Mouse (Mus musculus): ENCODE data around the gene Gpr162. TPM values are rescaled to one million over a fixed set of nuclear protein-coding genes. Genes with fewer than 3 reads are reported as not detected.

Gene Gpr162
- polyA plus RNA-seq, 1 experiment from 2014 or later = 40.0 TPM

- Histone ChIP-seq H3K4me3 (ENCODE audit: low read depth, low read length) (no peak overlapping the region), H3K36me3 (ENCODE audit: control insufficient read depth, insufficient read depth, low read length) (no peaks in the 10 kb centered on the region), H3K27me3 (ENCODE audit: control insufficient read depth, insufficient read depth, low read depth, low read length) (no peaks in the 10 kb centered on the region), H3K4me1 (ENCODE audit: control insufficient read depth, insufficient read depth, low read length) (no peaks in the 10 kb centered on the region), H3K9ac (ENCODE audit: low read depth, low read length) (no peak overlapping the region), H3K27ac (ENCODE audit: low read length) (no peak overlapping the region), H3K4me2 (ENCODE audit: low read length) (no peak overlapping the region), H3K9me3 (replicated peaks; ENCODE audit: control insufficient read depth, low read length, poor library complexity, severe bottlenecking) (no peaks in the 10 kb centered on the region)
- 75% methylated on average over 10 of the region's 10 CpGs for WGBS
- no peak for ATAC-seq
Measured at GRCm38 (mm10) chr6:124884714-124885500, 21.1 kb upstream of the Gpr162 start.

- H3K9me3 ChIP-seq (replicated peaks; ENCODE audit: control insufficient read depth, low read length, poor library complexity, severe bottlenecking) = no peaks in the 10 kb centered on the region
- H3K4me2 ChIP-seq (ENCODE audit: low read length) = no peak overlapping the region
- H3K4me1 ChIP-seq (ENCODE audit: control insufficient read depth, insufficient read depth, low read length) = no peaks in the 10 kb centered on the region
- H3K36me3 ChIP-seq (ENCODE audit: control insufficient read depth, insufficient read depth, low read length) = no peaks in the 10 kb centered on the region
- WGBS = 37% methylated on average over 6 of the region's 10 CpGs
- H3K4me3 ChIP-seq (ENCODE audit: low read depth, low read length) = no peak overlapping the region
- no peak overlapping the region for H3K9ac ChIP-seq (ENCODE audit: low read depth, low read length)
- H3K27ac ChIP-seq (ENCODE audit: low read length) = no peak overlapping the region; the same call in 1 of the 2 replicates
- no peak for ATAC-seq
- H3K27me3 ChIP-seq (ENCODE audit: control insufficient read depth, insufficient read depth, low read depth, low read length) = no peaks in the 10 kb centered on the region
Measured at GRCm38 (mm10) chr6:124883351-124883750, 19.6 kb upstream of the Gpr162 start.

DNA sequence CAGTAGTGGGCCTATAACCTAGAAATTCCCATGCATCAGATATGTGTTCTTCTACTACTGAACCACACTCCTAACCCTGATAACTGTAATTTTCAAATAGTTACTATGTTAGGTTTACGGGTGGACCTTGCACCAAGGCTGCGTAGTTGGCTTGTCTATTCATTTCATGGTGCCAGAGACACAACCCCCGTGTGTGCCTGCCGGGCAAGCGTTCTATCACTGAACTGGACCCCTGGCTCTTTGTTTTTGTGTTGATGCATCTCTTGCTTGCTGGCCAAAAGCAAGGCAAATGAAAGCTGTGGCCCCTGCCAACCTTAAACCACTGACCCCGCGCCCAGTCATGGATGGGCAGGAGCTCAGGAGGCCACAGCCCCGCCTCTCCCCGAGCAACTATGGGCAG is 18.0 kb upstream of the Gpr162 start:
- ATAC-seq = no peak

GRCm38 (mm10) chr6:124879390-124879789 is 15.6 kb upstream of the Gpr162 start:
- H3K4me3 ChIP-seq (ENCODE audit: low read depth, low read length) = no peak overlapping the region
- H3K9me3 ChIP-seq (replicated peaks; ENCODE audit: control insufficient read depth, low read length, poor library complexity, severe bottlenecking) = no peaks in the 10 kb centered on the region
- no peak for ATAC-seq
- no peaks in the 10 kb centered on the region for H3K36me3 ChIP-seq (ENCODE audit: control insufficient read depth, insufficient read depth, low read length)
- no peaks in the 10 kb centered on the region for H3K27me3 ChIP-seq (ENCODE audit: control insufficient read depth, insufficient read depth, low read depth, low read length)
- H3K4me2 ChIP-seq (ENCODE audit: low read length) = no peak overlapping the region
- no peaks in the 10 kb centered on the region for H3K4me1 ChIP-seq (ENCODE audit: control insufficient read depth, insufficient read depth, low read length)
- WGBS = 65% methylated on average over 6 of the region's 6 CpGs
- no peak overlapping the region for H3K9ac ChIP-seq (ENCODE audit: low read depth, low read length)
- no peak overlapping the region for H3K27ac ChIP-seq (ENCODE audit: low read length)

More for the DNA sequence above, 18.0 kb upstream of the Gpr162 start:
- Histone ChIP-seq H3K4me1 (ENCODE audit: control insufficient read depth, insufficient read depth, low read length) (no peaks in the 10 kb centered on the region), H3K36me3 (ENCODE audit: control insufficient read depth, insufficient read depth, low read length) (no peaks in the 10 kb centered on the region), H3K27me3 (ENCODE audit: control insufficient read depth, insufficient read depth, low read depth, low read length) (no peaks in the 10 kb centered on the region), H3K27ac (ENCODE audit: low read length) (no peak overlapping the region), H3K4me2 (ENCODE audit: low read length) (no peak overlapping the region), H3K4me3 (ENCODE audit: low read depth, low read length) (no peak overlapping the region), H3K9ac (ENCODE audit: low read depth, low read length) (no peak overlapping the region), H3K9me3 (replicated peaks; ENCODE audit: control insufficient read depth, low read length, poor library complexity, severe bottlenecking) (no peaks in the 10 kb centered on the region)
- WGBS = 88% methylated on average over 9 of the region's 9 CpGs

DNA sequence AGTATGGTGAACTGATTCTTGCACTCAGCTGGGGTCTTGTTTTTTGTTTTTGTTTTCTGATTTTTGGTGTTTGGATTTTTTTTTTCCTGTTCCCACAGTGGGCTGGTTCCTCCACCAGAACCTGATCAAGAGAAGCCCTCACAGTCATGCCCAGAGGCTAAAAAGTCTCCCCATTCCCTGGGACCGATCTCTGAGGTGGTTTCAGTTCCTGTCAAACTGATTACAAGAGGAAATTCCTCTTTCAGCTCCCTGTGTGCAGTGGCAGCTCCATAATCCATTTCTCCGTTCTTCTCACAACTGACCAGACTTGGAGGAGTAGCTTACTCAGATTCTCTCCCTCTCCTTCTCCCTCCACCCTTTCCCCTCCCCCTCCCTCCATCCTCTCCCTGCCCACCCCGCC is 10.6 kb upstream of the Gpr162 start:
- Histone ChIP-seq H3K4me3 (ENCODE audit: low read depth, low read length) (no peak overlapping the region), H3K27me3 (ENCODE audit: control insufficient read depth, insufficient read depth, low read depth, low read length) (no peaks in the 10 kb centered on the region), H3K4me1 (ENCODE audit: control insufficient read depth, insufficient read depth, low read length) (no peaks in the 10 kb centered on the region), H3K9ac (ENCODE audit: low read depth, low read length) (no peak overlapping the region), H3K36me3 (ENCODE audit: control insufficient read depth, insufficient read depth, low read length) (no peaks in the 10 kb centered on the region), H3K4me2 (ENCODE audit: low read length) (no peak overlapping the region), H3K27ac (ENCODE audit: low read length) (no peak overlapping the region), H3K9me3 (replicated peaks; ENCODE audit: control insufficient read depth, low read length, poor library complexity, severe bottlenecking) (no peaks in the 10 kb centered on the region)
- WGBS = 62% methylated on average over 2 of the region's 3 CpGs
- no peak for ATAC-seq

- WGBS = 49% methylated on average over 6 of the region's 7 CpGs
- Histone ChIP-seq H3K27ac (ENCODE audit: low read length) (no peak overlapping the region), H3K27me3 (ENCODE audit: control insufficient read depth, insufficient read depth, low read depth, low read length) (no peaks in the 10 kb centered on the region), H3K9me3 (replicated peaks; ENCODE audit: control insufficient read depth, low read length, poor library complexity, severe bottlenecking) (no peaks in the 10 kb centered on the region), H3K4me2 (ENCODE audit: low read length) (no peak overlapping the region), H3K36me3 (ENCODE audit: control insufficient read depth, insufficient read depth, low read length) (no peaks in the 10 kb centered on the region), H3K4me1 (ENCODE audit: control insufficient read depth, insufficient read depth, low read length) (peaks cover 26% of the 10 kb centered on the region), H3K9ac (ENCODE audit: low read depth, low read length) (peak overlapping the region; percentile 20; the same call in 1 of the 2 replicates), H3K4me3 (ENCODE audit: low read depth, low read length) (no peak overlapping the region)
- no peak for ATAC-seq
Measured at GRCm38 (mm10) chr6:124866560-124866959, 2.8 kb upstream of the Gpr162 start.

GRCm38 (mm10) chr6:124865766-124866362 is 2.1 kb upstream of the Gpr162 start:
- 51% methylated on average over 18 of the region's 18 CpGs for WGBS
- Histone ChIP-seq H3K9me3 (replicated peaks; ENCODE audit: control insufficient read depth, low read length, poor library complexity, severe bottlenecking) (no peaks in the 10 kb centered on the region), H3K4me1 (ENCODE audit: control insufficient read depth, insufficient read depth, low read length) (peaks cover 33% of the 10 kb centered on the region)

DNA sequence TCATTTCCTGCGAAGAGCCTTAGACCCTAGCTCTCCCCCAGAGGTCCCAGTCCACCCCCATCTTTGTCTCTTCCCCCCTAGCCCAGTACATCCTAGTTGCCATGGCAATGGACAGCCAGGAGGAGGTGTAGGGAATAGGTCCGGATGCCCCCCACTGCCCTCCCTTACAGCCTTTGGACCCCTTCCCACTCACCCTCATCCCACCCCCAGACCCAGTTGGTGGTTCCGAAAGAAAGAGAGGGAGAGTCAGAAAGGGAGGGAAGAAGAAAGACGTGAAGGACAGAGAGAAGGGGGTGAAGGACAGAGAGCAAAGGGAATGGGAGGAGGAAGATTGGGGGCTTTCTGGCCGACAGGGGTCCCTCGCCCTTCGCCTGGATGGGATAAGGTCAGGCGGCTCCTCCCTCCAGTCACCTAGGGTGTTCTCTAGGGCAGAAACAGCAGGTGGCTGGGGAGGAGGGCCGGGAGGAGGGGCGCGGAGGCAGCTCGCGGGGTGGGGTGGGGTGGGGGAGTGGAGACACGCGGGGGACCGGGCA is 592 bp downstream of the Gpr162 start:
- Histone ChIP-seq H3K27me3 (ENCODE audit: control insufficient read depth, insufficient read depth, low read depth, low read length) (no peaks in the 10 kb centered on the region), H3K27ac (ENCODE audit: low read length) (peak overlapping the region; percentile 97), H3K36me3 (ENCODE audit: control insufficient read depth, insufficient read depth, low read length) (peaks cover 5% of the 10 kb centered on the region; the same call in 1 of the 2 replicates), H3K4me1 (ENCODE audit: control insufficient read depth, insufficient read depth, low read length) (peaks cover 53% of the 10 kb centered on the region), H3K4me2 (ENCODE audit: low read length) (peak overlapping the region; percentile 72), H3K4me3 (ENCODE audit: low read depth, low read length) (peak overlapping the region; percentile 68), H3K9ac (ENCODE audit: low read depth, low read length) (peak overlapping the region; percentile 94), H3K9me3 (replicated peaks; ENCODE audit: control insufficient read depth, low read length, poor library complexity, severe bottlenecking) (no peaks in the 10 kb centered on the region)
- 0% methylated on average over 11 of the region's 16 CpGs for WGBS
- ATAC-seq = peak; percentile 25

More at GRCm38 (mm10) chr6:124865766-124866362, 2.1 kb upstream of the Gpr162 start:
- Histone ChIP-seq H3K4me3 (ENCODE audit: low read depth, low read length) (no peak overlapping the region), H3K36me3 (ENCODE audit: control insufficient read depth, insufficient read depth, low read length) (peaks cover 3% of the 10 kb centered on the region; the same call in 1 of the 2 replicates), H3K9ac (ENCODE audit: low read depth, low read length) (peak overlapping the region; percentile 6), H3K4me2 (ENCODE audit: low read length) (no peak overlapping the region), H3K27me3 (ENCODE audit: control insufficient read depth, insufficient read depth, low read depth, low read length) (no peaks in the 10 kb centered on the region), H3K27ac (ENCODE audit: low read length) (no peak overlapping the region)
- no peak for ATAC-seq
